ENCODE assay signal across 18 mouse cellular contexts in genomic region chr1:78349219-78349618, GRCm38 (mm10). TPM values are rescaled to one million over a fixed set of nuclear protein-coding genes. Genes with fewer than 3 reads are reported as not detected.
"Had no signal": no experiment of that assay in that cellular context is flagged by ENCODE, and none has a peak within 500 bp of the region (broad histone marks: within the 10 kb centered on the region; RNA-seq: fewer than 3 reads in every experiment).

No protein-coding gene starts in this region.

- ATAC-seq: intestine, embryonic 16.5 days; midbrain, embryonic 16.5 days had no signal

- H3K9me3 ChIP-seq: limb, embryonic 13.5 days; midbrain, embryonic 12.5 days; neural tube, embryonic 13.5 days had no signal

- H3K36me3 ChIP-seq: limb, embryonic 13.5 days; midbrain, embryonic 12.5 days; neural tube, embryonic 13.5 days had no signal

- H3K4me3 ChIP-seq: limb, embryonic 13.5 days; midbrain, embryonic 12.5 days; neural tube, embryonic 13.5 days had no signal

- H3K27me3 ChIP-seq: limb, embryonic 13.5 days had no signal

- H3K4me2 ChIP-seq: limb, embryonic 13.5 days; lung, embryonic 14.5 days; midbrain, embryonic 12.5 days; neural tube, embryonic 13.5 days had no signal

- DNase-seq: kidney, adult 8-10 months; kidney, postnatal 14 days; layer of hippocampus, adult 9-11 months; layer of hippocampus, postnatal 36 days; left cerebral cortex, postnatal 4 days; lung, embryonic 14.5 days; retina, postnatal 1 day; right cerebral cortex, postnatal 4 days; spleen, adult 18-20 months; thymus, adult 18-20 months; thymus, postnatal 14 days had no signal

- H3K27ac ChIP-seq: limb, embryonic 13.5 days; liver, embryonic 14.5 days; midbrain, embryonic 12.5 days; neural tube, embryonic 13.5 days had no signal

- H3K4me1 ChIP-seq: limb, embryonic 13.5 days; midbrain, embryonic 12.5 days; neural tube, embryonic 13.5 days had no signal

- H3K9ac ChIP-seq: limb, embryonic 13.5 days; liver, embryonic 14.5 days; lung, embryonic 14.5 days; midbrain, embryonic 12.5 days; neural tube, embryonic 13.5 days had no signal

RNA-seq across cellular contexts. Expression of gene Sgpp2, which starts 39.1 kb away (rescaled TPM):
- total RNA-seq: megakaryocyte-erythroid progenitor cell, adult 5-6 weeks had no signal
